Mouse (Mus musculus) layer of hippocampus, adult 9-11 months (tissue): ENCODE results near the gene Olfr830.
"Not testable (repeated sequence)": the region's sequence is repeated elsewhere in the genome, so short reads cannot be mapped to it uniquely, and the experiment has no call there.

ENCODE experiments used
- DNase-seq: peaks from one replicate; pipeline ENCODE4 v3.0.0; 2022

Gene Olfr830

GRCm38 (mm10) chr9:18874393-18874792 lies at the start of gene Olfr830:
TSS of gene Olfr830 (plus strand) at chr9:18874693.
- no peak for DNase-seq

- no peak for DNase-seq
These were observed 19.9 kb upstream of the Olfr830 start, which contains the start of gene Olfr829 for GRCm38 (mm10) chr9:18854633-18855032. TSS of gene Olfr829 (plus strand) at chr9:18854933.

GRCm38 (mm10) chr9:18907699-18908098 lies 33.2 kb downstream of the Olfr830 start:
- DNase-seq = not testable (repeated sequence)

- DNase-seq = not testable (repeated sequence)
These were observed 53.4 kb downstream of the Olfr830 start for GRCm38 (mm10) chr9:18927921-18928320.
